Mouse (Mus musculus): ENCODE data around the gene Gm11492. TPM values are rescaled to one million over a fixed set of nuclear protein-coding genes. Genes with fewer than 3 reads are reported as not detected.

Gene Gm11492
- polyA plus RNA-seq, 1 experiment from 2014 or later = not detected

GRCm38 (mm10) chr11:87595976-87596375 lies 29.5 kb downstream of the Gm11492 start:
- no peak for DNase-seq (ENCODE audit: low spot score)

GRCm38 (mm10) chr11:87596492-87596891 lies 30.0 kb downstream of the Gm11492 start:
- Histone ChIP-seq H3K4me1 (peaks cover 51% of the 10 kb centered on the region), H3K27me3 (ENCODE audit: insufficient read depth, poor library complexity, severe bottlenecking) (no peaks in the 10 kb centered on the region), H3K4me3 (peak overlapping the region; percentile 69), H3K9me3 (no peaks in the 10 kb centered on the region), H3K27ac (peak overlapping the region; percentile 49; the same call in 1 of the 2 replicates), H3K36me3 (peaks cover 60% of the 10 kb centered on the region)
- DNase-seq (ENCODE audit: low spot score) = no peak
- 60% methylated on average over 2 of the region's 2 CpGs for WGBS

More at GRCm38 (mm10) chr11:87595976-87596375, 29.5 kb downstream of the Gm11492 start:
- Histone ChIP-seq H3K4me1 (peaks cover 51% of the 10 kb centered on the region), H3K27me3 (ENCODE audit: insufficient read depth, poor library complexity, severe bottlenecking) (no peaks in the 10 kb centered on the region), H3K36me3 (peaks cover 55% of the 10 kb centered on the region), H3K27ac (peak overlapping the region; percentile 87), H3K9me3 (no peaks in the 10 kb centered on the region), H3K4me3 (peak overlapping the region; percentile 69)
- 15% methylated on average over 7 of the region's 7 CpGs for WGBS

GRCm38 (mm10) chr11:87597061-87597460 lies 30.6 kb downstream of the Gm11492 start:
- DNase-seq (ENCODE audit: low spot score) = no peak
- no peaks in the 10 kb centered on the region for H3K27me3 ChIP-seq (ENCODE audit: insufficient read depth, poor library complexity, severe bottlenecking)
- peaks cover 48% of the 10 kb centered on the region for H3K4me1 ChIP-seq
- H3K9me3 ChIP-seq = no peaks in the 10 kb centered on the region
- no peak overlapping the region for H3K27ac ChIP-seq
- peaks cover 65% of the 10 kb centered on the region for H3K36me3 ChIP-seq
- H3K4me3 ChIP-seq = 0 out of 2 replicates have a peak overlapping the region, but pooled peaks have one; percentile 69

GRCm38 (mm10) chr11:87599395-87600089 lies 33.1 kb downstream of the Gm11492 start:
- Histone ChIP-seq H3K4me3 (no peak overlapping the region), H3K27me3 (ENCODE audit: insufficient read depth, poor library complexity, severe bottlenecking) (no peaks in the 10 kb centered on the region), H3K36me3 (peaks cover 81% of the 10 kb centered on the region), H3K9me3 (no peaks in the 10 kb centered on the region), H3K27ac (no peak overlapping the region), H3K4me1 (peaks cover 27% of the 10 kb centered on the region)
- 87% methylated on average over 13 of the region's 13 CpGs for WGBS
- no peak for DNase-seq (ENCODE audit: low spot score)

- Histone ChIP-seq H3K36me3 (peaks cover 88% of the 10 kb centered on the region), H3K27me3 (ENCODE audit: insufficient read depth, poor library complexity, severe bottlenecking) (no peaks in the 10 kb centered on the region), H3K27ac (no peak overlapping the region), H3K9me3 (no peaks in the 10 kb centered on the region), H3K4me1 (peaks cover 21% of the 10 kb centered on the region), H3K4me3 (no peak overlapping the region)
- WGBS = 94% methylated on average over 10 of the region's 10 CpGs
- DNase-seq (ENCODE audit: low spot score) = no peak
Measured at GRCm38 (mm10) chr11:87600322-87600853, 33.9 kb downstream of the Gm11492 start.

- peaks cover 3% of the 10 kb centered on the region; the same call in 1 of the 2 replicates for H3K4me1 ChIP-seq
- H3K9me3 ChIP-seq = no peaks in the 10 kb centered on the region
- 89% methylated on average over 9 of the region's 9 CpGs for whole genome bisulfite sequencing
Measured at GRCm38 (mm10) chr11:87602234-87602633, 35.8 kb downstream of the Gm11492 start.

GRCm38 (mm10) chr11:87603571-87603970 lies 37.1 kb downstream of the Gm11492 start:
- Histone ChIP-seq H3K9me3 (no peaks in the 10 kb centered on the region), H3K36me3 (peaks cover 100% of the 10 kb centered on the region), H3K27me3 (ENCODE audit: insufficient read depth, poor library complexity, severe bottlenecking) (no peaks in the 10 kb centered on the region), H3K4me3 (no peak overlapping the region), H3K4me1 (no peaks in the 10 kb centered on the region), H3K27ac (no peak overlapping the region)
- 95% methylated on average over 2 of the region's 2 CpGs for WGBS
- no peak for DNase-seq (ENCODE audit: low spot score)

More at GRCm38 (mm10) chr11:87602234-87602633, 35.8 kb downstream of the Gm11492 start:
- H3K36me3 ChIP-seq = peaks cover 100% of the 10 kb centered on the region
- no peak overlapping the region for H3K4me3 ChIP-seq
- no peak for DNase-seq (ENCODE audit: low spot score)
- H3K27ac ChIP-seq = no peak overlapping the region
- no peaks in the 10 kb centered on the region for H3K27me3 ChIP-seq (ENCODE audit: insufficient read depth, poor library complexity, severe bottlenecking)

GRCm38 (mm10) chr11:87609264-87609663 lies 42.8 kb downstream of the Gm11492 start:
- Histone ChIP-seq H3K36me3 (peaks cover 99% of the 10 kb centered on the region), H3K27ac (no peak overlapping the region), H3K27me3 (ENCODE audit: insufficient read depth, poor library complexity, severe bottlenecking) (no peaks in the 10 kb centered on the region), H3K9me3 (no peaks in the 10 kb centered on the region), H3K4me3 (no peak overlapping the region), H3K4me1 (no peaks in the 10 kb centered on the region)
- DNase-seq (ENCODE audit: low spot score) = no peak
- 89% methylated on average over 7 of the region's 7 CpGs for WGBS

- Histone ChIP-seq H3K27ac (no peak overlapping the region), H3K27me3 (ENCODE audit: insufficient read depth, poor library complexity, severe bottlenecking) (no peaks in the 10 kb centered on the region)
- 93% methylated on average over 9 of the region's 9 CpGs for WGBS
Measured at GRCm38 (mm10) chr11:87611547-87611946, 45.1 kb downstream of the Gm11492 start.

GRCm38 (mm10) chr11:87613972-87614371 lies 47.5 kb downstream of the Gm11492 start:
- Histone ChIP-seq H3K9me3 (peaks cover 5% of the 10 kb centered on the region; the same call in 1 of the 2 replicates), H3K4me1 (no peaks in the 10 kb centered on the region), H3K27ac (no peak overlapping the region), H3K27me3 (ENCODE audit: insufficient read depth, poor library complexity, severe bottlenecking) (no peaks in the 10 kb centered on the region), H3K36me3 (peaks cover 98% of the 10 kb centered on the region), H3K4me3 (no peak overlapping the region)
- WGBS = 92% methylated on average over 7 of the region's 7 CpGs
- no peak for DNase-seq (ENCODE audit: low spot score)

More at GRCm38 (mm10) chr11:87611547-87611946, 45.1 kb downstream of the Gm11492 start:
- Histone ChIP-seq H3K4me1 (no peaks in the 10 kb centered on the region), H3K9me3 (no peaks in the 10 kb centered on the region), H3K36me3 (peaks cover 99% of the 10 kb centered on the region), H3K4me3 (no peak overlapping the region)
- no peak for DNase-seq (ENCODE audit: low spot score)

- 94% methylated on average over 5 of the region's 5 CpGs for WGBS
- Histone ChIP-seq H3K4me3 (no peak overlapping the region), H3K36me3 (peaks cover 90% of the 10 kb centered on the region), H3K9me3 (peaks cover 5% of the 10 kb centered on the region; the same call in 1 of the 2 replicates), H3K4me1 (no peaks in the 10 kb centered on the region), H3K27ac (no peak overlapping the region), H3K27me3 (ENCODE audit: insufficient read depth, poor library complexity, severe bottlenecking) (no peaks in the 10 kb centered on the region)
- DNase-seq (ENCODE audit: low spot score) = no peak
Measured at GRCm38 (mm10) chr11:87615551-87615950, 49.1 kb downstream of the Gm11492 start.

GRCm38 (mm10) chr11:87615952-87616351 lies 49.5 kb downstream of the Gm11492 start:
- Histone ChIP-seq H3K36me3 (peaks cover 86% of the 10 kb centered on the region), H3K4me1 (no peaks in the 10 kb centered on the region), H3K4me3 (no peak overlapping the region), H3K27me3 (ENCODE audit: insufficient read depth, poor library complexity, severe bottlenecking) (no peaks in the 10 kb centered on the region), H3K9me3 (peaks cover 5% of the 10 kb centered on the region; the same call in 1 of the 2 replicates), H3K27ac (no peak overlapping the region)
- 97% methylated on average over 2 of the region's 2 CpGs for WGBS
- no peak for DNase-seq (ENCODE audit: low spot score)

GRCm38 (mm10) chr11:87616790-87617474 lies 50.5 kb downstream of the Gm11492 start, which contains the start of gene Hsf5:
TSS of gene Hsf5 (plus strand) at chr11:87617164.
- Histone ChIP-seq H3K36me3 (peaks cover 80% of the 10 kb centered on the region), H3K27ac (no peak within 1 kb of the TSS), H3K4me3 (no peak within 1 kb of the TSS), H3K4me1 (no peaks in the 10 kb centered on the region), H3K9me3 (peaks cover 5% of the 10 kb centered on the region; the same call in 1 of the 2 replicates), H3K27me3 (ENCODE audit: insufficient read depth, poor library complexity, severe bottlenecking) (no peaks in the 10 kb centered on the region)
- DNase-seq (ENCODE audit: low spot score) = no peak
- WGBS = 81% methylated on average over 69 of the region's 69 CpGs
